Mouse (Mus musculus) limb, embryonic 13.5 days (tissue): ENCODE results near the gene Calca. TPM values are rescaled to one million over a fixed set of nuclear protein-coding genes. Genes with fewer than 3 reads are reported as not detected.

ENCODE experiments used
- polyA plus RNA-seq: library from polyadenylated mRNA; unstranded; fragments of >200 nt; fragmentation: Nextera tagmentation; extraction: Ambion mirVana; gene quantifications from 2 replicates; pipeline ENCODE4 v1.2.1, GENCODE M21; 2015

Calca gene
- polyA plus RNA-seq, 1 experiment from 2014 or later: 4.8 TPM

Other genes starting within 250 kb of the Calca start
- gene Pde3b, start 221.1 kb downstream of the Calca start, polyA plus RNA-seq: 4.1 and 5.3 TPM in 2 replicates
- 2.0 and 2.4 TPM in 2 replicates for gene Cyp2r1, start 73.4 kb downstream of the Calca start, polyA plus RNA-seq
- 0.65 and 1.5 TPM in 2 replicates for gene Calcb, start 82.3 kb upstream of the Calca start, polyA plus RNA-seq
- gene Insc, start 107.3 kb upstream of the Calca start, polyA plus RNA-seq: 3.0 and 3.5 TPM in 2 replicates